Mouse (Mus musculus): ENCODE measurements around the gene BC024978.

- TF ChIP-seq CTCF (IDR thresholded peaks at IDR 0.05; ENCODE audit: insufficient read depth, low read depth, low read length) (no peak), POLR2A (IDR thresholded peaks at IDR 0.05; ENCODE audit: insufficient read depth, low read depth, low read length) (no peak)
Measured at GRCm38 (mm10) chr7:27259271-27259721, 63.7 kb downstream of the BC024978 start.
